Mouse (Mus musculus) forebrain, embryonic 14.5 days (tissue): Measurements from ENCODE around the gene Gm28171. TPM values are rescaled to one million over a fixed set of nuclear protein-coding genes. Genes with fewer than 3 reads are reported as not detected.
"Not testable (repeated sequence)": the region's sequence is repeated elsewhere in the genome, so short reads cannot be mapped to it uniquely, and the experiment has no call there.

ENCODE experiments used
- ATAC-seq: fragments of 200-750 bp; cut with Nextera tagmentation; 2 replicates; pipeline ENCODE4 v1.8.0; 2017; ENCODE audit warnings: mild to moderate bottlenecking, moderate library complexity
- DNase-seq: peaks from one replicate; pipeline ENCODE4 v3.0.0-alpha.2; 2015; ENCODE audit warnings: low spot score
- H3K27ac ChIP-seq: fragments of 300-500 bp; sonication (generic); 2 replicates; pipeline ENCODE4 v1.5.1; 2014; ENCODE audit warnings: low read depth, mild to moderate bottlenecking, control low read depth, low read length, moderate library complexity
- H3K27me3 ChIP-seq: fragments of 300-500 bp; sonication (generic); replicated peaks from 2 replicates; pipeline ENCODE4 v1.6.1; 2014; ENCODE audit warnings: low read length, control low read depth, mixed read lengths; ENCODE audit not compliant: control insufficient read depth, insufficient read depth
- H3K36me3 ChIP-seq: fragments of 300-500 bp; sonication (generic); 2 replicates; pipeline ENCODE4 v1.6.1; 2014; ENCODE audit warnings: low read length, control low read depth; ENCODE audit not compliant: control insufficient read depth, insufficient read depth
- H3K4me1 ChIP-seq: fragments of 300-500 bp; sonication (generic); 2 replicates; pipeline ENCODE4 v1.6.1; 2014; ENCODE audit warnings: antibody characterized with exemption, low read length, control low read depth; ENCODE audit not compliant: control insufficient read depth, insufficient read depth
- H3K4me2 ChIP-seq: fragments of 300-500 bp; sonication (generic); 2 replicates; pipeline ENCODE4 v1.6.1; 2014; ENCODE audit warnings: mild to moderate bottlenecking, control low read depth, low read length
- H3K4me3 ChIP-seq: fragments of 300-500 bp; sonication (generic); 2 replicates; pipeline ENCODE4 v1.5.1; 2014; ENCODE audit warnings: low read depth, low read length, control low read depth
- H3K9ac ChIP-seq: fragments of 300-500 bp; sonication (generic); 2 replicates; pipeline ENCODE4 v1.6.1; 2014; ENCODE audit warnings: mild to moderate bottlenecking, low read length, control low read depth, moderate library complexity
- H3K9me3 ChIP-seq: fragments of 300-500 bp; sonication (generic); replicated peaks from 2 replicates; pipeline ENCODE4 v1.6.1; 2016; ENCODE audit warnings: low read length, control low read depth, mixed read lengths; ENCODE audit not compliant: control insufficient read depth
- WGBS: fragments of 180-500 bp; shearing (Covaris S2); extraction: QIAGEN DNeasy Blood & Tissue Kit; methylation state at CpG from one replicate; pipeline ENCODE4 v1.1.7; 2014; 5-methylcytosine and 5-hydroxymethylcytosine counted together
- polyA plus RNA-seq: library from polyadenylated mRNA; unstranded; fragments of >200 nt; fragmentation: Nextera tagmentation; extraction: Ambion mirVana; gene quantifications from 2 replicates; pipeline ENCODE4 v1.2.1, GENCODE M21; 2014

The Gm28171 gene
- polyA plus RNA-seq: not detected in 2 replicates

DNA sequence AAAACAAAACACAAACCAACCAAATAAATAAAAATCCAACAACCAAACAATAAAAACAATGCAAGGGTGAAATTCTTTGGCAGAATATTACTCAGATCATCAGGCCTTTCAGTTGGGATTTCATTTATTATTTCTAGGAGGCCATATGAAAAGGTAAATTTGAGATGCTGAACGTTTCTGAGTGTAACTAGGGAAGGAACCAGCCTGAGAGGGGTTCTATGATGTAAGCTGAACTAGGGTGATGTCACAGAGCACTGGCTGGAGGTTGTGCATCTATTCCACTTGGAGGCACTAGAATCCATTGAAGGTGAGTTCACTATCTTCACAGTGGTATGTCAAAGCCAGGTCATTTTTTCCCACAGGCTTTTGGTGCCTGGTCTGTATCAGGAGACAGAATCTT is at the start of gene Gm28171:
TSS of gene Gm28171 (plus strand) at position 301 of the 400 bp plus-strand sequence.
- ATAC-seq, H3K9me3 ChIP-seq, H3K27me3 ChIP-seq, H3K4me3 ChIP-seq, H3K36me3 ChIP-seq, H3K4me1 ChIP-seq, H3K4me2 ChIP-seq, H3K27ac ChIP-seq, H3K9ac ChIP-seq, DNase-seq: not testable (repeated sequence)
- no CpG with 5 or more reads among the region's 1 CpGs for WGBS

Other genes with a start within 250 kb of the Gm28171 start
- gene Gm21854, start 136.4 kb upstream of the Gm28171 start, polyA plus RNA-seq: not detected in 2 replicates
- not detected in 2 replicates for gene Gm20914, start 67.4 kb upstream of the Gm28171 start, polyA plus RNA-seq
- not detected in 2 replicates for gene Gm21778, start 149.1 kb downstream of the Gm28171 start, polyA plus RNA-seq